Mouse (Mus musculus): ENCODE measurements at regions not wholly inside any gene's neighbourhood (a gene's known extent, or its start where the extent isn't known, plus 50 kb on each side); places are given as distances from the start of the nearest gene placed in this dataset.

GRCm38 (mm10) chr16:30171381-30172079 is 95.8 kb downstream of the Cpn2 start:
- Histone ChIP-seq H3K27ac (replicated peaks) (no peak overlapping the region), H3K27me3 (ENCODE audit: low read depth, poor library complexity, severe bottlenecking) (peaks cover 72% of the 10 kb centered on the region), H3K36me3 (no peaks in the 10 kb centered on the region), H3K9me3 (replicated peaks) (no peaks in the 10 kb centered on the region), H3K4me1 (peaks cover 32% of the 10 kb centered on the region), H3K4me3 (no peak overlapping the region)
- DNase-seq (ENCODE audit: low spot score): no peak
- 83% methylated on average over 24 of the region's 24 CpGs for WGBS

DNA sequence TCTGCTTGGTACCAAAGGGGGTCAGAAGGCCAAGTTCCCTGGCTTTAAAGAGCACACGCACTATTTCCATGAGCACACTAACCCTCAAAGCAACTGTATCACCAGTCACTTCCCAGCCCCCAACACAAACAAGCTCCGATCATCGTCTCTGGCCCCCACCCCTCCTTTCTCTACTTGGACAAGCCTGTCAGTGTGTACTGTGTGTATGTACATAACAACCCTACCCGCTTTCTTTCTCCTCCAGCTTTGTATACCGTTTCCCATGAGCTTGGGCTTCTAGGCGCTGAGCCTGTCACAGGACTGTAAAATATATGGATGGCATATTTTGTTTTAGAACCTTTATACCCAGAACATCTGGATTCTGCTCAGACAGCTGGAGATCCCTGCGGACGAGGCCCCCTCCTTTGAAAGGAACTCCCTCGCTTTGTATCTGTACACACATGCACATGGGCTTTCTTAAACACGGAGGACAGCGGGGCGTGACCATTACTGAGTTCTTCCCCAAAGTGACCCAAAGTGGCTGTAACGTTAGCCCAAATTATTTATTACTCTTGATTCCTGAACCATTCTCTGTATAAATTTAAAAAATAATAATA is 95.1 kb downstream of the Cpn2 start:
- H3K27ac ChIP-seq (replicated peaks): no peak overlapping the region

DNA sequence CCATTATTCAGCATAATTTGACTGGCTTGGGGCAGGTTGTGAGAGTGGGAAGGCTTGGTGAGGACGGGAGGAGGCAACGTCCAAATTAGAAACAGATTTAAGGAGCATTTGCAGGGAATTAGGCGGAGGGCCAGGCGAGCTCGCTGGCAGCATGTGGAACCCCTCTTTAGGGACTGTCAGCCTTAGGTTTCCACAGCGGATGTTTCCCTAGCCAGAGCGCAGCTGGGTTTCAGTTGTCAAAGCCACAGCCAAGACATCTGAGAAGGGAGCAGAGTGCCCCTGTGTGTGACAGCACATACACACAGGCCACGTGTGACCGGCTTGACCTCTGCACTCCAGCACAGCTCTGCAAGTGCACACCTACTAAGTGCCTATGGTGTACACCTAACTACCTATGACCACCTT is 94.5 kb downstream of the Cpn2 start:
- Histone ChIP-seq H3K4me1 (peaks cover 32% of the 10 kb centered on the region), H3K36me3 (no peaks in the 10 kb centered on the region), H3K4me3 (no peak overlapping the region), H3K27ac (replicated peaks) (no peak overlapping the region), H3K9me3 (replicated peaks) (no peaks in the 10 kb centered on the region), H3K27me3 (ENCODE audit: low read depth, poor library complexity, severe bottlenecking) (peaks cover 82% of the 10 kb centered on the region)
- DNase-seq (ENCODE audit: low spot score): no peak
- 55% methylated on average over 9 of the region's 9 CpGs for WGBS

More for the DNA sequence above, 95.1 kb downstream of the Cpn2 start:
- H3K27me3 ChIP-seq (ENCODE audit: low read depth, poor library complexity, severe bottlenecking): peaks cover 79% of the 10 kb centered on the region
- H3K4me3 ChIP-seq: no peak overlapping the region
- peaks cover 32% of the 10 kb centered on the region for H3K4me1 ChIP-seq
- no peak for DNase-seq (ENCODE audit: low spot score)
- H3K9me3 ChIP-seq (replicated peaks): no peaks in the 10 kb centered on the region
- WGBS: 72% methylated on average over 13 of the region's 13 CpGs
- H3K36me3 ChIP-seq: no peaks in the 10 kb centered on the region

DNA sequence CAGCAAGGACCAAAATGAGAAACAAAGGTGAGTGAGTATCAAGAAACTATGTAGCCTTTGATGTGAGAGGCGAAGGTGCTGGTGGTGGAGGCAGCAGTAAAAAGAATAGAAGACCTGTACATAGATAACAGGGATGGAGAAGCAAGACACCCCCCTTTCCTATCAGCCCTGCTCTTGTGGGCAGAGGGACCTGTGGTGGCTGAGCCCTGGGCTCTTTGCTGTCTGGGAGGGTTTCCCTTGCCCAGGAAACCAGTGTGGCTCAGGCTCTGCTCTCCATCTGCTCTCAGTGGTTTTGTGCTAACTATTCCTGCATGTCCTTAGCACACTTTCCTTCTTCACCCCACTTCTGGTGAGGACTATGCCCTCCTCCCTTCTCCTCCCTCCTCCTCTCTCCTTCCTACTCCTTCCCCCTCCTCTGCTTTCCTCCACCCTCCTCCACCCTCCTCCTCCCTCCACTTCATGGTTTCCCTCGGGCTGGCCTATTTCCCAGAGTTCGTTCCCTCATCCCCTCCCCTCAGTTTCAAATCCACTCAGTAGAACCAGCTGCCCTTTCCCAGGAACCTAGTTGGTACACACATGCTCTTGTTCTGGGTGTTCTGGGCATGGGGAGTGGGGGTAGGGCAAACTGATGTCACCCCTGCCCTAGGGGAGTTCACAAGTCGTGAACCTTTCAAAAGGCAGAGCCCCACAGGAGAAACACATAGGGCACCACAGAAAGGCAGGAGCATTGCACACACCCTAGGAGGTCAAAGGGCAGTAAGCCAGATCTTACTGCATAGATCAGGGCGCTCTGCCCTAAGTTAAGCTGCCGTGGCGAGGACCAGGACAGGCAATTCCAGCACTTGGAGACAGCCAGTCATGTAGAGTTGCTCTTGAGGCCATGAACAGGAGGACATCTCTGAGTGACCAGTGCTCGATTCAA is 93.1 kb downstream of the Cpn2 start:
- Histone ChIP-seq H3K4me1 (peaks cover 38% of the 10 kb centered on the region), H3K36me3 (no peaks in the 10 kb centered on the region), H3K9me3 (replicated peaks) (no peaks in the 10 kb centered on the region), H3K4me3 (no peak overlapping the region), H3K27me3 (ENCODE audit: low read depth, poor library complexity, severe bottlenecking) (peaks cover 90% of the 10 kb centered on the region), H3K27ac (replicated peaks) (no peak overlapping the region)
- WGBS: 57% methylated on average over 8 of the region's 8 CpGs
- DNase-seq (ENCODE audit: low spot score): no peak

DNA sequence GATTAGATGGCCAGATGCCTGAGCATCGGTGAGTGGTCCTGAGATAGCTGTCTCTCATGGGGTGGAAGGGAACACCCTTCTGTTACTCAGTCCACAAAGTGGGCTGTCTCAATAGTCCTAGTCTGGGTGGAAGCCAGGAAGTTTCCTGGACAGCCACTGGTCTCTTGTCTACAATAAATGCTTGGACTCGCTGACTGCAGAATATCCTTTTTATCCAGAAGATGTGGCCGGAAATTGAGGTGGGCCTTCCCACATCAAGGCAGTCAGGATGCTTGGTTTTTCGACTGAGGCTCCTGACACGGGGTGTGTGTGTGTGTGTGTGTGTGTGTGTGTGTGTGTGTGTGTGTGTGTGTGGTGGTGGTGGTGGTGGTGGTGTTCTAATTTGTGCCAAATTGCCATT is 91.0 kb downstream of the Cpn2 start:
- H3K4me3 ChIP-seq: no peak overlapping the region
- H3K36me3 ChIP-seq: no peaks in the 10 kb centered on the region
- H3K27ac ChIP-seq (replicated peaks): no peak overlapping the region
- H3K4me1 ChIP-seq: peaks cover 42% of the 10 kb centered on the region
- WGBS: 94% methylated on average over 5 of the region's 5 CpGs
- no peak for DNase-seq (ENCODE audit: low spot score)
- peaks cover 92% of the 10 kb centered on the region for H3K27me3 ChIP-seq (ENCODE audit: low read depth, poor library complexity, severe bottlenecking)
- no peaks in the 10 kb centered on the region for H3K9me3 ChIP-seq (replicated peaks)

DNA sequence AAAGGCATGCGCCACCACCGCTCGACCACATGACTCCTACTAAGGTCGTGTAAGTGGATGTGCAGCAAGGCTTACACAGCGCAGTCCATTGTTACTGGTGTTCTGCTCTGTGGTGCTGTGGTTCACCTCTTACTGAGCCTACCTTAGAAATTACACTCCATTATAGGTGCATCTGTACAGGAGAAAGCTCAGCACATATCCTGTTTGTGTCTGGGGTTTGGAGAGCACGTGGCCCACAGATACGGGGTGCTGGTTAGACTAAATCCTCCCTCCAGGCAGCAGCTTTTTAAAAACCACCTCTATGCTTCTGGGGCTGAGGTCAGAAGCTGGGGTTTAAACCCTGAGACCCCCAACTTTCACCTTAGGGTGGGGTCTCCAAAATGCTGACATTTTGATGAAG is 89.5 kb downstream of the Cpn2 start:
- 91% methylated on average over 7 of the region's 7 CpGs for WGBS
- no peak overlapping the region for H3K27ac ChIP-seq (replicated peaks)
- H3K9me3 ChIP-seq (replicated peaks): no peaks in the 10 kb centered on the region
- DNase-seq (ENCODE audit: low spot score): no peak
- peaks cover 27% of the 10 kb centered on the region for H3K4me1 ChIP-seq
- no peaks in the 10 kb centered on the region for H3K36me3 ChIP-seq
- H3K4me3 ChIP-seq: no peak overlapping the region
- peaks cover 92% of the 10 kb centered on the region for H3K27me3 ChIP-seq (ENCODE audit: low read depth, poor library complexity, severe bottlenecking)

GRCm38 (mm10) chr16:30178596-30178995 is 88.7 kb downstream of the Cpn2 start:
- Histone ChIP-seq H3K27ac (replicated peaks) (no peak overlapping the region), H3K27me3 (ENCODE audit: low read depth, poor library complexity, severe bottlenecking) (peaks cover 92% of the 10 kb centered on the region), H3K4me3 (no peak overlapping the region), H3K4me1 (peaks cover 21% of the 10 kb centered on the region), H3K9me3 (replicated peaks) (no peaks in the 10 kb centered on the region), H3K36me3 (no peaks in the 10 kb centered on the region)
- no peak for DNase-seq (ENCODE audit: low spot score)
- WGBS: 70% methylated on average over 6 of the region's 6 CpGs

- H3K36me3 ChIP-seq: no peaks in the 10 kb centered on the region
- 86% methylated on average over 5 of the region's 5 CpGs for WGBS
- H3K4me1 ChIP-seq: peaks cover 13% of the 10 kb centered on the region
- no peak overlapping the region for H3K27ac ChIP-seq (replicated peaks)
- no peak for DNase-seq (ENCODE audit: low spot score)
- H3K4me3 ChIP-seq: no peak overlapping the region
- no peaks in the 10 kb centered on the region for H3K9me3 ChIP-seq (replicated peaks)
- peaks cover 92% of the 10 kb centered on the region for H3K27me3 ChIP-seq (ENCODE audit: low read depth, poor library complexity, severe bottlenecking)
Observed at GRCm38 (mm10) chr16:30179504-30179976, 87.8 kb downstream of the Cpn2 start.

GRCm38 (mm10) chr16:30181116-30181515 is 86.2 kb downstream of the Cpn2 start:
- 62% methylated on average over 8 of the region's 8 CpGs for WGBS
- no peak for DNase-seq (ENCODE audit: low spot score)
- Histone ChIP-seq H3K36me3 (no peaks in the 10 kb centered on the region), H3K4me3 (no peak overlapping the region), H3K27ac (replicated peaks) (no peak overlapping the region), H3K4me1 (peaks cover 23% of the 10 kb centered on the region), H3K9me3 (replicated peaks) (no peaks in the 10 kb centered on the region), H3K27me3 (ENCODE audit: low read depth, poor library complexity, severe bottlenecking) (peaks cover 95% of the 10 kb centered on the region)

GRCm38 (mm10) chr16:30184591-30185265 is 82.6 kb downstream of the Cpn2 start:
- Histone ChIP-seq H3K36me3 (no peaks in the 10 kb centered on the region), H3K27ac (replicated peaks) (peak overlapping the region; percentile 66), H3K4me3 (peak overlapping the region; percentile 20; the same call in 1 of the 2 replicates), H3K27me3 (ENCODE audit: low read depth, poor library complexity, severe bottlenecking) (peaks cover 100% of the 10 kb centered on the region), H3K4me1 (peaks cover 25% of the 10 kb centered on the region), H3K9me3 (replicated peaks) (no peaks in the 10 kb centered on the region)
- peak; percentile 49 for DNase-seq (ENCODE audit: low spot score)
- 21% methylated on average over 18 of the region's 18 CpGs for WGBS

DNA sequence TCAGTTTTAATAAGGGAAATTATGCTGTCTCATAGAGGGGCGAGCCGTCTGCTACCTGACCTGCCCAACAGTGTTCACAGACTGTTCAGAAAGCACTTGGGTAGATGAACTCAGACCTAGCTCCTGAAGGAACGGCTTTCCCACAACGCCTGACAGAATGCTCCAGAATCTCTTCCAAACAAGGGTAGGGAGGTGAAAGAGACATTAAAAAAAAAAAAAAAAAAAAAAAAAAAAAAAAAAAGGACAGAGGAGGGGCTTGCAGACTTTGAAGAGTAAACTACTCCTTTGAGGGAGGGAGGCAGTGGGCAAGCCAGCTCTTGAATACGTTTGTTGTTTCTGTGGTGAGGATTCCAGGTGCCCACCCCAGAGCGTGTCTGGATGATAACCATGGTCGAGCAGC is 81.6 kb downstream of the Cpn2 start:
- no peak for DNase-seq (ENCODE audit: low spot score)
- WGBS: 63% methylated on average over 7 of the region's 7 CpGs
- peaks cover 100% of the 10 kb centered on the region for H3K27me3 ChIP-seq (ENCODE audit: low read depth, poor library complexity, severe bottlenecking)
- H3K4me3 ChIP-seq: no peak overlapping the region
- no peak overlapping the region for H3K27ac ChIP-seq (replicated peaks)
- peaks cover 25% of the 10 kb centered on the region for H3K4me1 ChIP-seq
- H3K36me3 ChIP-seq: no peaks in the 10 kb centered on the region
- no peaks in the 10 kb centered on the region for H3K9me3 ChIP-seq (replicated peaks)

- WGBS: 77% methylated on average over 15 of the region's 15 CpGs
- peaks cover 21% of the 10 kb centered on the region for H3K4me1 ChIP-seq
- no peaks in the 10 kb centered on the region for H3K36me3 ChIP-seq
- no peaks in the 10 kb centered on the region for H3K9me3 ChIP-seq (replicated peaks)
- H3K4me3 ChIP-seq: no peak overlapping the region
- DNase-seq (ENCODE audit: low spot score): no peak
- peaks cover 100% of the 10 kb centered on the region for H3K27me3 ChIP-seq (ENCODE audit: low read depth, poor library complexity, severe bottlenecking)
- 0 out of 2 replicates have a peak overlapping the region, but pooled peaks have one; percentile 30 for H3K27ac ChIP-seq (replicated peaks)
Observed at GRCm38 (mm10) chr16:30186201-30186700, 81.0 kb downstream of the Cpn2 start.

Measured in midbrain, embryonic 10.5 days (tissue).